Mouse (Mus musculus) embryonic fibroblast, embryonic 13.5 days (primary cell): ENCODE data around the gene Mcat. TPM values are rescaled to one million over a fixed set of nuclear protein-coding genes. Genes with fewer than 3 reads are reported as not detected.

ENCODE experiments used
- H3K27ac ChIP-seq: 2 replicates; pipeline ENCODE4 v1.5.1; 2012; ENCODE audit warnings: low read length, control low read depth, inconsistent platforms; ENCODE audit not compliant: insufficient read depth
- H3K4me1 ChIP-seq: 2 replicates; pipeline ENCODE4 v1.6.1; 2011; ENCODE audit warnings: low read length; ENCODE audit not compliant: control insufficient read depth, insufficient read depth
- H3K4me3 ChIP-seq: 2 replicates; pipeline ENCODE4 v1.5.1; 2011; ENCODE audit warnings: mild to moderate bottlenecking, control low read depth, low read length; ENCODE audit not compliant: insufficient read depth
- CTCF ChIP-seq: IDR thresholded peaks from 2 replicates; pipeline ENCODE4 v1.5.1; 2011; ENCODE audit warnings: mild to moderate bottlenecking, control low read depth, low read length, moderate library complexity, borderline replicate concordance; ENCODE audit not compliant: insufficient read depth
- POLR2A ChIP-seq: IDR thresholded peaks from 2 replicates; pipeline ENCODE4 v1.6.1; 2011; ENCODE audit warnings: low read depth, mild to moderate bottlenecking, control low read depth, low read length, moderate library complexity
- polyA plus RNA-seq: library from polyadenylated mRNA; stranded (reverse); fragments of >200 nt; gene quantifications from 2 replicates; pipeline ENCODE4 v1.2.4, GENCODE M21; 2011; ENCODE audit warnings: low read depth; ENCODE audit not compliant: missing spikeins, insufficient read length

The Mcat gene
- 17.5 and 18.6 TPM in 2 replicates for polyA plus RNA-seq

GRCm38 (mm10) chr15:83563327-83563856, at the start of gene Mcat, which contains the start of gene Tspo:
Gene Mcat, minus strand, starts transcription at chr15:83563787.
Gene Tspo, plus strand, starts transcription at chr15:83563592.
- TF ChIP-seq POLR2A (peak; percentile 88), CTCF (no peak)
- peak within 1 kb of the TSS; percentile 84 for H3K4me3 ChIP-seq
- peak within 1 kb of the TSS; percentile 85 for H3K27ac ChIP-seq
- peaks cover 10% of the 10 kb centered on the region for H3K4me1 ChIP-seq

- Histone ChIP-seq H3K4me1 (no peaks in the 10 kb centered on the region), H3K27ac (no peak overlapping the region), H3K4me3 (no peak overlapping the region)
- peak; percentile 91; the same call in 1 of the 2 replicates for TF ChIP-seq CTCF
- no peak for TF ChIP-seq POLR2A
Observed at GRCm38 (mm10) chr15:83607115-83607802, 43.7 kb upstream of the Mcat start.

- no peaks in the 10 kb centered on the region for H3K4me1 ChIP-seq
- no peak overlapping the region for H3K27ac ChIP-seq
- TF ChIP-seq CTCF (no peak), POLR2A (no peak)
- H3K4me3 ChIP-seq = no peak overlapping the region
Observed at GRCm38 (mm10) chr15:83606700-83607099, 43.1 kb upstream of the Mcat start.

GRCm38 (mm10) chr15:83606216-83606615, 42.6 kb upstream of the Mcat start:
- TF ChIP-seq POLR2A (no peak), CTCF (no peak)
- H3K27ac ChIP-seq = no peak overlapping the region
- H3K4me3 ChIP-seq = no peak overlapping the region
- H3K4me1 ChIP-seq = no peaks in the 10 kb centered on the region

- no peak for TF ChIP-seq POLR2A
- no peak for TF ChIP-seq CTCF
- no peak overlapping the region for H3K27ac ChIP-seq
- H3K4me1 ChIP-seq = no peaks in the 10 kb centered on the region
- H3K4me3 ChIP-seq = no peak overlapping the region
Observed at GRCm38 (mm10) chr15:83603426-83603825, 39.8 kb upstream of the Mcat start.

- Histone ChIP-seq H3K27ac (no peak overlapping the region), H3K4me3 (no peak overlapping the region), H3K4me1 (no peaks in the 10 kb centered on the region)
- TF ChIP-seq POLR2A (no peak), CTCF (no peak)
Observed at GRCm38 (mm10) chr15:83603046-83603396, 39.4 kb upstream of the Mcat start.

GRCm38 (mm10) chr15:83602372-83603045, 38.9 kb upstream of the Mcat start:
- H3K27ac ChIP-seq = no peak overlapping the region
- TF ChIP-seq POLR2A (no peak), CTCF (no peak)
- H3K4me1 ChIP-seq = no peaks in the 10 kb centered on the region
- no peak overlapping the region for H3K4me3 ChIP-seq

GRCm38 (mm10) chr15:83601185-83601584, 37.6 kb upstream of the Mcat start:
- Histone ChIP-seq H3K4me1 (no peaks in the 10 kb centered on the region), H3K4me3 (no peak overlapping the region), H3K27ac (no peak overlapping the region)
- TF ChIP-seq POLR2A (no peak), CTCF (no peak)

- no peak for TF ChIP-seq CTCF
- no peak for TF ChIP-seq POLR2A
- Histone ChIP-seq H3K4me3 (no peak overlapping the region), H3K27ac (no peak overlapping the region), H3K4me1 (peaks cover 3% of the 10 kb centered on the region)
Observed at GRCm38 (mm10) chr15:83596833-83597232, 33.2 kb upstream of the Mcat start.

GRCm38 (mm10) chr15:83595364-83595711, 31.8 kb upstream of the Mcat start:
- Histone ChIP-seq H3K4me3 (peak overlapping the region; percentile 40), H3K27ac (no peak overlapping the region), H3K4me1 (peaks cover 3% of the 10 kb centered on the region)
- no peak for TF ChIP-seq CTCF
- TF ChIP-seq POLR2A = no peak
